Mouse (Mus musculus) hindbrain, embryonic 14.5 days (tissue): ENCODE measurements at regions not wholly inside any gene's neighbourhood (a gene's known extent, or its start where the extent isn't known, plus 50 kb on each side); places are given as distances from the start of the nearest gene placed in this dataset.

Source experiments
- ATAC-seq: fragments of 200-750 bp; cut with Nextera tagmentation; 2 replicates; pipeline ENCODE4 v1.8.0; 2017; ENCODE audit warnings: moderate number of reproducible peaks, mild to moderate bottlenecking, moderate TSS enrichment, moderate library complexity; ENCODE audit not compliant: low FRiP score
- DNase-seq: peaks from one replicate; pipeline ENCODE4 v3.0.0-alpha.2; 2015; ENCODE audit warnings: low spot score
- H3K27ac ChIP-seq: fragments of 300-500 bp; sonication (generic); 2 replicates; pipeline ENCODE4 v1.5.1; 2014; ENCODE audit warnings: mild to moderate bottlenecking, moderate library complexity
- H3K27me3 ChIP-seq: fragments of 300-500 bp; sonication (generic); 2 replicates; pipeline ENCODE4 v1.6.1; 2014; ENCODE audit warnings: mild to moderate bottlenecking, low read length, mixed read lengths; ENCODE audit not compliant: control insufficient read depth, insufficient read depth
- H3K36me3 ChIP-seq: fragments of 300-500 bp; sonication (generic); replicated peaks from 2 replicates; pipeline ENCODE4 v1.6.1; 2014; ENCODE audit not compliant: control insufficient read depth, insufficient read depth
- H3K4me1 ChIP-seq: fragments of 300-500 bp; sonication (generic); replicated peaks from 2 replicates; pipeline ENCODE4 v1.6.1; 2014; ENCODE audit warnings: antibody characterized with exemption, low read length, mixed read lengths; ENCODE audit not compliant: control insufficient read depth, insufficient read depth
- H3K4me2 ChIP-seq: fragments of 300-500 bp; sonication (generic); replicated peaks from 2 replicates; pipeline ENCODE4 v1.6.1; 2014; ENCODE audit warnings: mild to moderate bottlenecking, moderate library complexity
- H3K4me3 ChIP-seq: fragments of 300-500 bp; sonication (generic); replicated peaks from 2 replicates; pipeline ENCODE4 v1.5.1; 2014; ENCODE audit warnings: mild to moderate bottlenecking, low read length
- H3K9ac ChIP-seq: fragments of 300-500 bp; sonication (generic); 2 replicates; pipeline ENCODE4 v1.6.1; 2014
- H3K9me3 ChIP-seq: fragments of 300-500 bp; sonication (generic); 2 replicates; pipeline ENCODE4 v1.6.1; 2016; ENCODE audit warnings: low read length; ENCODE audit not compliant: control insufficient read depth
- WGBS: fragments of 180-500 bp; shearing (Covaris S2); extraction: QIAGEN DNeasy Blood & Tissue Kit; methylation state at CpG from one replicate; pipeline ENCODE4 v1.1.7; 2014; 5-methylcytosine and 5-hydroxymethylcytosine counted together

- no peaks in the 10 kb centered on the region for H3K36me3 ChIP-seq
- no peaks in the 10 kb centered on the region for H3K9me3 ChIP-seq
- no peaks in the 10 kb centered on the region for H3K4me1 ChIP-seq
- DNase-seq (peak; percentile 36), ATAC-seq (peak; percentile 82)
- no peaks in the 10 kb centered on the region for H3K27me3 ChIP-seq
- no peak overlapping the region for H3K4me3 ChIP-seq
- H3K9ac ChIP-seq = no peak overlapping the region
- H3K27ac ChIP-seq = no peak overlapping the region
- 57% methylated on average over 6 of the region's 6 CpGs for WGBS
- H3K4me2 ChIP-seq = no peak overlapping the region
Measured at GRCm38 (mm10) chr11:42754481-42755272, 280.9 kb upstream of the Gm9972 start.

DNA sequence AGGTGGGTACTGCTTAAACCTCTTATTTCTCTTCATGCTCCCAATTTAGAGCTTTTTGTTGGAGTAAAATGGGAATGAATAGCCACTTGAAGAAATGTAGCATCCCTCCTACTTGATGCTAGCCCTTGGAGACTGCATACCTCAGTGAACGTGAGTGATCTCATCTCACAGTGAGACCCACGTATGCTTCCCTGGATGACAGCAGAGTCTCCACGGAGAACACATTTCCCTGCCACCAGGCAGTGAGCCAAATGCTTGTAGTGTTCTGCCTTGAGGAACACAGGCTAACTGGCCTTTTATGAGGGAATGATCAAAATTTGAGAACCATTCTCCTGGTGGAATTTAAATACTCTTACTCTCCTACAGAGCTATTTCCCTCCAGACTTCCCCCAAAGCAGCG is 280.1 kb upstream of the Gm9972 start:
- H3K4me3 ChIP-seq = no peak overlapping the region
- WGBS = 50% methylated on average over 4 of the region's 4 CpGs
- no peaks in the 10 kb centered on the region for H3K36me3 ChIP-seq
- ATAC-seq (no peak), DNase-seq (no peak)
- no peaks in the 10 kb centered on the region for H3K4me1 ChIP-seq
- no peaks in the 10 kb centered on the region for H3K27me3 ChIP-seq
- no peak overlapping the region for H3K27ac ChIP-seq
- H3K9ac ChIP-seq = no peak overlapping the region
- no peaks in the 10 kb centered on the region for H3K9me3 ChIP-seq
- H3K4me2 ChIP-seq = no peak overlapping the region

- Histone ChIP-seq H3K4me1 (no peaks in the 10 kb centered on the region), H3K4me3 (no peak overlapping the region), H3K4me2 (no peak overlapping the region), H3K27me3 (no peaks in the 10 kb centered on the region), H3K36me3 (no peaks in the 10 kb centered on the region), H3K27ac (no peak overlapping the region), H3K9me3 (no peaks in the 10 kb centered on the region), H3K9ac (no peak overlapping the region)
- no peak for DNase-seq
- ATAC-seq = peak; percentile 14; the same call in 1 of the 2 replicates
Measured at GRCm38 (mm10) chr11:42765213-42765612, 270.3 kb upstream of the Gm9972 start.

- Histone ChIP-seq H3K9ac (no peak overlapping the region), H3K27ac (no peak overlapping the region), H3K27me3 (no peaks in the 10 kb centered on the region), H3K4me3 (no peak overlapping the region), H3K4me1 (no peaks in the 10 kb centered on the region), H3K9me3 (no peaks in the 10 kb centered on the region), H3K4me2 (no peak overlapping the region), H3K36me3 (no peaks in the 10 kb centered on the region)
- WGBS = 58% methylated on average over 4 of the region's 4 CpGs
- DNase-seq (no peak), ATAC-seq (no peak)
Measured at GRCm38 (mm10) chr11:42775074-42775676, 260.4 kb upstream of the Gm9972 start.

DNA sequence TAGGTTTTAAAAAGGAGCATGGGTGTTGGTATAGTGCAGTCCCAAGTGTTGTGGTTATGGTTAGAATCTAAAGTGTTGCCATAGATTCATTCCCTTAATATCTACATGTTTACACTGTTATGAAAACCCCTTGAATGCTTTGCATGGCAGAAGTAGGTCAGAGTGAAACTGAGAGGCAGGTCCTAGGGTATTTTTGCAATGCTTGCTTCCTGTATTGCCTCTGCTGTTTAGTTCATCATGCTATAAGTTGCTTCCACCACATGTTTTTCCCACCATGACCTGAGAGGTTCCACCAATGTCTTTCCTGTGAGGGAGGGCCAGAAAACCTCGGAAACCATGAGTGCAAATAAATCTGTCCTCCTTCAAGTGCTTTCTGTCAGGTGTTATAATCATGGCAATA is 224.1 kb upstream of the Gm9972 start:
- WGBS = 86% methylated on average over 1 of the region's 1 CpGs
- ATAC-seq (no peak), DNase-seq (no peak)
- Histone ChIP-seq H3K27ac (no peak overlapping the region), H3K4me1 (no peaks in the 10 kb centered on the region), H3K9me3 (no peaks in the 10 kb centered on the region), H3K36me3 (no peaks in the 10 kb centered on the region), H3K4me3 (no peak overlapping the region), H3K9ac (no peak overlapping the region), H3K4me2 (no peak overlapping the region), H3K27me3 (no peaks in the 10 kb centered on the region)

- Histone ChIP-seq H3K36me3 (no peaks in the 10 kb centered on the region), H3K27ac (no peak overlapping the region), H3K4me3 (no peak overlapping the region), H3K9ac (no peak overlapping the region), H3K4me2 (no peak overlapping the region), H3K4me1 (no peaks in the 10 kb centered on the region), H3K9me3 (no peaks in the 10 kb centered on the region), H3K27me3 (no peaks in the 10 kb centered on the region)
- no peak for ATAC-seq
- WGBS = 94% methylated on average over 2 of the region's 2 CpGs
- no peak for DNase-seq
Measured at GRCm38 (mm10) chr11:42815753-42816152, 219.8 kb upstream of the Gm9972 start.

- no peak overlapping the region for H3K27ac ChIP-seq
Measured at GRCm38 (mm10) chr11:42822835-42823234, 212.7 kb upstream of the Gm9972 start.

GRCm38 (mm10) chr11:42845795-42846194 is 189.8 kb upstream of the Gm9972 start:
- no peak overlapping the region for H3K27ac ChIP-seq
- DNase-seq = no peak
- no peaks in the 10 kb centered on the region for H3K4me1 ChIP-seq
- no peak overlapping the region for H3K9ac ChIP-seq
- 82% methylated on average over 1 of the region's 1 CpGs for WGBS
- H3K4me2 ChIP-seq = no peak overlapping the region
- no peaks in the 10 kb centered on the region for H3K27me3 ChIP-seq
- H3K36me3 ChIP-seq = no peaks in the 10 kb centered on the region
- H3K9me3 ChIP-seq = no peaks in the 10 kb centered on the region
- H3K4me3 ChIP-seq = no peak overlapping the region
- ATAC-seq = no peak

More at GRCm38 (mm10) chr11:42822835-42823234, 212.7 kb upstream of the Gm9972 start:
- no peak for ATAC-seq
- Histone ChIP-seq H3K4me2 (no peak overlapping the region), H3K27me3 (no peaks in the 10 kb centered on the region), H3K36me3 (no peaks in the 10 kb centered on the region), H3K9me3 (no peaks in the 10 kb centered on the region), H3K4me1 (no peaks in the 10 kb centered on the region), H3K9ac (no peak overlapping the region), H3K4me3 (no peak overlapping the region)
- DNase-seq = no peak
- 41% methylated on average over 1 of the region's 1 CpGs for WGBS

- Histone ChIP-seq H3K27ac (no peak overlapping the region), H3K9me3 (no peaks in the 10 kb centered on the region), H3K4me2 (no peak overlapping the region), H3K27me3 (no peaks in the 10 kb centered on the region), H3K36me3 (no peaks in the 10 kb centered on the region), H3K9ac (no peak overlapping the region), H3K4me3 (no peak overlapping the region), H3K4me1 (no peaks in the 10 kb centered on the region)
- ATAC-seq (no peak), DNase-seq (no peak)
- WGBS = 55% methylated on average over 4 of the region's 4 CpGs
Measured at GRCm38 (mm10) chr11:42854411-42854810, 181.1 kb upstream of the Gm9972 start.
